ENCODE assay signal across 39 mouse cellular contexts in genomic region chr13:111297614-111298013, GRCm38 (mm10). TPM values are rescaled to one million over a fixed set of nuclear protein-coding genes. Genes with fewer than 3 reads are reported as not detected.
"Had no signal": no experiment of that assay in that cellular context is flagged by ENCODE, and none has a peak within 500 bp of the region (broad histone marks: within the 10 kb centered on the region; RNA-seq: fewer than 3 reads in every experiment).

No protein-coding gene starts in this region.

- H3K27me3 ChIP-seq: heart, embryonic 12.5 days; hindbrain, embryonic 12.5 days; kidney, embryonic 15.5 days; limb, embryonic 13.5 days; limb, embryonic 15.5 days; liver, embryonic 12.5 days had no signal

- ATAC-seq: hindbrain, embryonic 16.5 days; intestine, embryonic 16.5 days; liver, embryonic 12.5 days had no signal

- H3K9ac ChIP-seq: heart, embryonic 12.5 days; hindbrain, embryonic 12.5 days; hindbrain, embryonic 14.5 days; kidney, embryonic 15.5 days; limb, embryonic 13.5 days; limb, embryonic 15.5 days; liver, embryonic 12.5 days had no signal

- H3K4me3 ChIP-seq: heart, embryonic 10.5 days; heart, embryonic 12.5 days; hindbrain, embryonic 10.5 days; hindbrain, embryonic 12.5 days; kidney, embryonic 15.5 days; limb, embryonic 13.5 days; limb, embryonic 15.5 days; liver, embryonic 12.5 days had no signal

- H3K27ac ChIP-seq: heart, embryonic 10.5 days; hindbrain, embryonic 10.5 days; hindbrain, embryonic 12.5 days; hindbrain, embryonic 14.5 days; kidney, embryonic 15.5 days; kidney, postnatal 0 days; limb, embryonic 13.5 days; limb, embryonic 15.5 days; liver, embryonic 12.5 days had no signal

- H3K4me1 ChIP-seq: hindbrain, embryonic 10.5 days; hindbrain, embryonic 12.5 days; liver, embryonic 12.5 days had no signal

- DNase-seq: gastrocnemius, postnatal 14 days; gastrocnemius, postnatal 36 days; heart, postnatal 10 days; heart, postnatal 4 days; kidney, adult 11 months; kidney, adult 2 months; kidney, adult 9 months; kidney, postnatal 14 days; kidney, postnatal 36 days; layer of hippocampus, adult 9-11 months; layer of hippocampus, postnatal 36 days; left cerebral cortex, postnatal 4 days had no signal

- H3K36me3 ChIP-seq: heart, embryonic 10.5 days; heart, embryonic 12.5 days; hindbrain, embryonic 10.5 days; hindbrain, embryonic 12.5 days; kidney, embryonic 15.5 days; limb, embryonic 13.5 days; limb, embryonic 15.5 days; liver, embryonic 12.5 days had no signal

RNA-seq across cellular contexts. Expression of gene Actbl2, which starts 42.8 kb away (rescaled TPM):
- total RNA-seq: gastrocnemius, adult 18-20 months; gastrocnemius, adult 8-10 months; gastrocnemius, postnatal 14 days; gastrocnemius, postnatal 36 days; heart, adult 8-10 months; heart, postnatal 10 days; heart, postnatal 25 days; heart, postnatal 4 days; layer of hippocampus, adult 18-20 months; layer of hippocampus, postnatal 14 days; layer of hippocampus, postnatal 36 days; left cerebral cortex, adult 18-20 months; left cerebral cortex, postnatal 10 days; left cerebral cortex, postnatal 25 days; left cerebral cortex, postnatal 4 days; liver, adult 2 months had no signal
- polyA plus RNA-seq: heart, embryonic 10.5 days; heart, embryonic 12.5 days; heart, embryonic 14.5 days; heart, embryonic 16.5 days; hindbrain, embryonic 10.5 days; hindbrain, embryonic 12.5 days; hindbrain, embryonic 16.5 days; intestine, embryonic 14.5 days; intestine, embryonic 16.5 days; kidney, adult 2 months; kidney, embryonic 15.5 days; kidney, postnatal 0 days; large intestine, adult 2 months; limb, embryonic 11.5 days; limb, embryonic 13.5 days; limb, embryonic 15.5 days; liver, adult 2 months; liver, embryonic 12.5 days had no signal
